Comparison of ENCODE assay signal across 27 mouse cellular contexts in genomic region chr2:104064152-104064551, GRCm38 (mm10). TPM values are rescaled to one million over a fixed set of nuclear protein-coding genes. Genes with fewer than 3 reads are reported as not detected.
"Had no signal": no experiment of that assay in that cellular context is flagged by ENCODE, and none has a peak within 500 bp of the region (broad histone marks: within the 10 kb centered on the region; RNA-seq: fewer than 3 reads in every experiment).

No protein-coding gene starts in this region.

- H3K27me3 ChIP-seq: lung, embryonic 15.5 days; megakaryocyte, embryonic 14.5 days; neural tube, embryonic 12.5 days; neural tube, embryonic 15.5 days had no signal

- H3K4me1 ChIP-seq: lung, embryonic 15.5 days; midbrain, embryonic 10.5 days; neural tube, embryonic 12.5 days; neural tube, embryonic 15.5 days had no signal

- H3K9me3 ChIP-seq: lung, embryonic 15.5 days; megakaryocyte, embryonic 14.5 days; midbrain, embryonic 10.5 days; neural tube, embryonic 12.5 days; neural tube, embryonic 15.5 days had no signal

- H3K4me2 ChIP-seq: lung, embryonic 15.5 days; neural tube, embryonic 12.5 days; neural tube, embryonic 15.5 days had no signal

- H3K9ac ChIP-seq: lung, embryonic 15.5 days; neural tube, embryonic 12.5 days; neural tube, embryonic 15.5 days had no signal

- H3K4me3 ChIP-seq: left cerebral cortex, adult 2 months; lung, embryonic 15.5 days; megakaryocyte, embryonic 14.5 days; midbrain, embryonic 10.5 days; neural tube, embryonic 12.5 days; neural tube, embryonic 15.5 days had no signal

- H3K27ac ChIP-seq: kidney, postnatal 0 days; left cerebral cortex, adult 2 months; lung, embryonic 15.5 days; midbrain, embryonic 10.5 days; neural tube, embryonic 12.5 days; neural tube, embryonic 15.5 days; stomach, postnatal 0 days had no signal

- DNase-seq: kidney, adult 2 months; kidney, postnatal 36 days; layer of hippocampus, postnatal 36 days; lung, adult 18-20 months; lung, postnatal 10 days; lung, postnatal 36 days; midbrain, embryonic 14.5 days; right cerebral cortex, adult 18-20 months; right cerebral cortex, postnatal 14 days; right cerebral cortex, postnatal 4 days; thymus, adult 18-20 months; thymus, postnatal 36 days had no signal

- ATAC-seq: intestine, postnatal 0 days had no signal

RNA-seq across cellular contexts. Expression of gene Gm10912, which starts 1.5 kb away (rescaled TPM):
- polyA plus RNA-seq: intestine, embryonic 14.5 days; intestine, postnatal 0 days; kidney, embryonic 14.5 days; kidney, postnatal 0 days; limb, embryonic 11.5 days; lung, embryonic 15.5 days; midbrain, embryonic 14.5 days; neural tube, embryonic 12.5 days; neural tube, embryonic 15.5 days; stomach, embryonic 14.5 days; stomach, postnatal 0 days had no signal

RNA-seq across cellular contexts. Expression of gene Gm10799, which starts 4.2 kb away (rescaled TPM):
- polyA plus RNA-seq: intestine, embryonic 14.5 days; intestine, postnatal 0 days; kidney, adult 2 months; kidney, embryonic 14.5 days; kidney, postnatal 0 days; limb, embryonic 11.5 days; limb, embryonic 14.5 days; lung, embryonic 15.5 days; midbrain, embryonic 10.5 days; midbrain, embryonic 14.5 days; neural tube, embryonic 12.5 days; neural tube, embryonic 15.5 days; stomach, embryonic 14.5 days; stomach, postnatal 0 days; urinary bladder, adult 2 months had no signal

RNA-seq across cellular contexts. Expression of gene 4931422A03Rik, which starts 36.0 kb away (rescaled TPM):
- polyA plus RNA-seq: kidney, adult 2 months had no signal
